Mouse (Mus musculus) megakaryocyte-erythroid progenitor cell, adult 5-6 weeks (primary cell): ENCODE data around the gene Marc2. TPM values are rescaled to one million over a fixed set of nuclear protein-coding genes. Genes with fewer than 3 reads are reported as not detected.

Experiments used
- ATAC-seq: replicated peaks from 2 replicates; pipeline ENCODE4 v1.8.0; 2016; ENCODE audit warnings: mild to moderate bottlenecking, inconsistent platforms; ENCODE audit not compliant: severe bottlenecking, poor library complexity, low FRiP score, low TSS enrichment
- total RNA-seq, 2 experiments: library from RNA; stranded (forward) in 1 of 2; stranded (reverse) in 1 of 2; fragments of 200-1000, 215-1000 nt in 1 of 2; fragments of >200 nt in 1 of 2; fragmentation: Nextera tagmentation in 1 of 2; gene quantifications; 2 replicates each; pipeline ENCODE4 v1.2.3; 2014 to 2017

Marc2 gene
- total RNA-seq, 2 experiments from 2014 or later = 114 to 166 TPM

- ATAC-seq = peak; percentile 84
Measured at GRCm38 (mm10) chr1:184771202-184771890, 74.9 kb downstream of the Marc2 start.

DNA sequence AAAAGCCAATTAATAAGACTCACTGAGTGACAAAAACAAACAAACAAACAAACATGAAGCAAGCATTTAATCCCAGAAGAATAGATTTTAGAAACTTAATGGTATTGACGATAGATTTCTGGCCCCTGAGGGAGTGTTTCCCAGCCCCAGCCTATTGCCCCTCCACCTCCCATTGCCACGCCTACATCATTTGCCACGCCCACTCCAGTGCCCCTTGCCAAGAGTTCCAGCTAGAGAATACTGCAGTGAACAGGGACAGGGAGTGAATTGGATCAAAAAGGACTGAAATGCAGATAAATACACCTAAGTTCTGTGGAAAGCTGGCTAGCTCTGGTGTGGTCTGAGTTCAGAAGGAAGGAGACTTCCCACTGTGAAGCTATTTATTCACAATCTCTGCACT lies 82.4 kb downstream of the Marc2 start:
- ATAC-seq = no peak

Other genes with a start within 250 kb of the Marc2 start
- 0.96 and 1.4 TPM in 2 replicates for gene Hlx, start 113.8 kb downstream of the Marc2 start, total RNA-seq (2014; fragmentation: Nextera tagmentation)
- 1.7 TPM in 1 of 2 replicates, not detected in the other for gene Hlx, start 113.8 kb downstream of the Marc2 start, total RNA-seq (2017)
- not detected in 2 replicates for gene Marc1, start 35.1 kb downstream of the Marc2 start, total RNA-seq (2014; fragmentation: Nextera tagmentation)
- not detected in 2 replicates for gene Marc1, start 35.1 kb downstream of the Marc2 start, total RNA-seq (2017)
- not detected in 2 replicates for gene C130074G19Rik, start 36.8 kb upstream of the Marc2 start, total RNA-seq (2014; fragmentation: Nextera tagmentation)
- not detected in 2 replicates for gene C130074G19Rik, start 36.8 kb upstream of the Marc2 start, total RNA-seq (2017)
- not detected in 2 replicates for gene Mark1, start 153.1 kb upstream of the Marc2 start, total RNA-seq (2014; fragmentation: Nextera tagmentation)
- not detected in 2 replicates for gene Mark1, start 153.1 kb upstream of the Marc2 start, total RNA-seq (2017)